Mouse (Mus musculus): ENCODE measurements at regions not wholly inside any gene's neighbourhood (a gene's known extent, or its start where the extent isn't known, plus 50 kb on each side); places are given as distances from the start of the nearest gene placed in this dataset.

- DNase-seq (ENCODE audit: low spot score in 2 of 2), result peak; percentile 6 to 9
Measured at GRCm38 (mm10) chr15:61599734-61600133, 676.9 kb upstream of the A1bg start.

GRCm38 (mm10) chr15:61596318-61596717, 673.5 kb upstream of the A1bg start:
- DNase-seq (ENCODE audit: low spot score in 2 of 2), result no peak

DNA sequence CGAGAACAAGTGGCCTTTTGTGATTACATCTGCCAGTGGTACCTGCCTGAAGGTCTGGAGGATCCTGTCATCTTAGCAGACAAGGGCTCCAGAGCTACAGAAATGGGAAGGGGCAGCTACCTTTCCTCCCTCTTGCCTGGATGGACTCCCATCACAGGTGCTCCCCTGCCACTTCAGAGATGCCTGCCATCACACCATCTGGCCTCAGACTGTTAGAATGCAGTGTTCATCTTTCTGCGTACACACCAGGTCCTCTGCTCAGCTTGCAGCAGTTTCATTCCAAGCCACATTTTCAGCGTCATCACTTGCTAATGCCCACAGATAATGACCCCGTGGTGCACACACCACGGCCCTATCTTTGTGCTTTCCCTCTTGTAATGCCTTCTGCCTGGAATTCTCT, 666.1 kb upstream of the A1bg start:
- DNase-seq (ENCODE audit: low spot score in 2 of 2), result no peak

DNA sequence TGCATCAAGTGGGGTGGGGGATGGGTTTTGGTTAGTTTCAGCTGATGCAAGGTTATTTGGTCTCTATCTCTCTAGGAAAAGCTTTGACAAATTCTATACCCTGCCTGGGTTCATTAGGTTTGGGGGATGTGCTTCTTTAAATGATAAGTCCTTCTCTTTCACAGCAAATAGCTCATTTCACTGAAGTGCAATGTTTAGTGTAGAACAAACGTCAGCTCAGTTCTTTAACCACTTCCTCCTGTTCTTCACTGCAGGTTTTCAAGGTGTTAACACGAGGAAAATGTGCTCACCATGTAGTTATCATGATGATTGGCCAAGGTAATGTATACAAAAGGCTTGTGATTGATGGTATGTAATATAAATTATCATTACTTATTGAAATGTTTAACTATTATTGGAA, 659.5 kb upstream of the A1bg start:
- no peak for DNase-seq (ENCODE audit: low spot score in 2 of 2)

- no peak for DNase-seq (ENCODE audit: low spot score in 2 of 2)
Measured at GRCm38 (mm10) chr15:61563347-61563746, 640.5 kb upstream of the A1bg start.

GRCm38 (mm10) chr15:61562252-61562651, 639.4 kb upstream of the A1bg start:
- no peak for DNase-seq (ENCODE audit: low spot score in 2 of 2)

- DNase-seq (ENCODE audit: low spot score in 2 of 2), result no peak
Measured at GRCm38 (mm10) chr15:61553908-61554307, 631.1 kb upstream of the A1bg start.

- no peak for DNase-seq (ENCODE audit: low spot score in 2 of 2)
Measured at GRCm38 (mm10) chr15:61553081-61553680, 630.4 kb upstream of the A1bg start.

- no peak for DNase-seq (ENCODE audit: low spot score in 2 of 2)
Measured at GRCm38 (mm10) chr15:61551206-61551605, 628.4 kb upstream of the A1bg start.

DNA sequence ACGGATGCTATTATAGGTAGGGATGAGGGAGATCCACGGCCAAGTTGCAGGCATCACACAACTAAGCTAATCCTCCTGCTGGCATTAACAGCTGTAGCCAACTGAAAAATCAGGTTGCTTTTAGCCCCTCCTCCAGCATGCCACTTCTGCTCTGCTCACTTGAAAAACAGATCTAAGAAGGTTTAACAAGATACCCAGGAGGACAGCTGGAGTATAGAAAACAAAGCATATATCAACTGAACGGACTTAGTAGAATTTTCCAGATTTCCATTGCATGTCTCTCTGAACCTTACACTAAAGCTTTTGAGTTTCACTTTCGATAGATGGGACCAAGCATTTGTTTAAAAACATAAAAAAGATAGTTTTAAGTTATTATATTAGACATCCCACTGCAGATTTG, 625.6 kb upstream of the A1bg start:
- no peak for DNase-seq (ENCODE audit: low spot score in 2 of 2)

DNA sequence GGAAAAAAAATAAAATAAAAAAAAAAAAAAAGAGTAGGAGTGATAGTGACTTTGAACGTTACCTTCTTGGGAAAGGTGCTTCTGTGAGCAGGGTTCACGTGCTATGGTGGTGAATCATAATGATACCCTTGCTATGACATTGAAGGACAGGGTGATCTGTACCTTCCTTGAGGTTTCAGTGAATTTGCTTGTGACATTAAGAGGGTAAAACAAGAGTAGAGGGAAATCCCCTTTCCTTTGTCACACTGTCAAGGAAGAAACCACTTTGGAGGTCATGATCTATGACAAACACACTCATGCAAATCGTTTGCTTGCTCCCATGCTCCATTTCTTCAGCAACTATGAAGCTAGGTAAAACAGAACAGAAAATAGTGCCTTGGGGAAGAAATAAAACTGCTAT, 623.8 kb upstream of the A1bg start:
- no peak for DNase-seq (ENCODE audit: low spot score in 2 of 2)

DNA sequence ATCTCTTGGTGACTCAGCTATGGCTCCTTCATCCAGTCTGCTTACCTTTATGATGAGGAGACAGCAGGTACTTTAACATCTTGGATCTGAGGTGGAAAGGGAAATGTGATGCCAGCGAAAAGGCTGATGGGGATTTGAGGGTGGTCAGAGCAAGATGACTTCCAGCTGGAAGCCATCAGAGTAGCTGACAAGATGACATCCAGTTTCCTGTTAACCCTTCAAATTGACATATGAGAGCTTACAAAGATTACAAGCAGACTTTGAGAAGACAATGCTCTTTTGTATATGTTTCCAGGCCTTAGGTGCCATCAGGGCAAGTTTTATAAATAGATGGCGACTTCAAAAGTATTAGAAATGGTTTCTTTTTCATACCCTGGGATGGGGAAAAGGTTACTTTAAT, 621.3 kb upstream of the A1bg start:
- DNase-seq (ENCODE audit: low spot score in 2 of 2), result no peak

GRCm38 (mm10) chr15:61541643-61542042, 618.8 kb upstream of the A1bg start:
- no peak for DNase-seq (ENCODE audit: low spot score in 2 of 2)

DNA sequence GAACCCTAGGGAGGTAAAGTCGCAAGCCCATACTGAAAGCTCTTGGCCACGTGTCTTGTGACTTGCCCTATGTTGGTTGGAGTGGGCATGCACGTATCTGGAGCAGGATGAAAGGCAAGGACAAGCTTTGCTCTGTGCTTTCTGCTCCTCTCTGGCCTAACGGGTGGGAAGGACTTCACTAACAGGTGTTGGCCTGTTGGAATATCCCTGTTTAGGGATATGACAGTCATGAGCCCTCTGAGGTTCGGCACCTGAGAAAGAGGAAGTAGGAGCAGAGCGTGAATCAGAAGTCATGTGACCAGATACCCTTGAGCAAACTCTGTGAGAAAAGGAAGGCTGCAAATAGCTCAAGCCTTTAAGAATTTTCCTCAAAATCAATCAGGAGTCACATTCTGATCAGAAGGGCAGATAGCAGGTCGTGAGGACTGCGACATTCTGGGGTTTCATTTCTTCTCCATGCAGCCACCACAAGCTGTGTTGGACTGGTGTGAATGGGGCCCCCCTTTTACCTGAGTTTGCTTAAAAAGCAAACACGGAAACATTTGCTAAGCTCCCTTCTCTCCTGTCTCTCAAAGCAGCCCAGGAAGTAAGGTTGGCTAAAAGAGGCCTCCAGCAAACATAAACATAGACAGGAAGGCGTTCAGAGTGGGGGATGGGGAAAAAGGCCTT, 618.1 kb upstream of the A1bg start:
- DNase-seq (ENCODE audit: low spot score in 2 of 2), result no peak

GRCm38 (mm10) chr15:61538930-61539329, 616.1 kb upstream of the A1bg start:
- no peak for DNase-seq (ENCODE audit: low spot score in 2 of 2)

- DNase-seq (ENCODE audit: low spot score in 2 of 2), result no peak
Measured at GRCm38 (mm10) chr15:61538169-61538755, 615.5 kb upstream of the A1bg start.

DNA sequence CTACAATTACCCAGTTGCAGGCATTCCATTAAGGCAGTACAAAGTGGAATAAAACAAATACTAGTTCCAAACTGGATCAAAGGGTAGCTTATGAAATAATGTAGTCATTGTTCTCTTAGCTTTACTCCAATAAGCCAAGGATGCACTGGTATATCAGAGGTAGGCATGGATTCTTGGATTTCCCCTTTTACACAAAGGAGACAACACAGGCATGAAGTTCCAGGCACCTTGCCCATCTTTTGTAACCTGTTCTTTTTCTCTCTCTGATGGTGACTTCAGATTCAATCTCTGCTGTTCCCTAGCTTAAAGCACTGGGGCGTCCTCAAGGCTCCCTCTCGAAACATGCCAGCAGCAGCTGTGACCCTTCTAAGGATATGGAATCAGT, 613.5 kb upstream of the A1bg start:
- DNase-seq (ENCODE audit: low spot score in 2 of 2), result no peak

DNA sequence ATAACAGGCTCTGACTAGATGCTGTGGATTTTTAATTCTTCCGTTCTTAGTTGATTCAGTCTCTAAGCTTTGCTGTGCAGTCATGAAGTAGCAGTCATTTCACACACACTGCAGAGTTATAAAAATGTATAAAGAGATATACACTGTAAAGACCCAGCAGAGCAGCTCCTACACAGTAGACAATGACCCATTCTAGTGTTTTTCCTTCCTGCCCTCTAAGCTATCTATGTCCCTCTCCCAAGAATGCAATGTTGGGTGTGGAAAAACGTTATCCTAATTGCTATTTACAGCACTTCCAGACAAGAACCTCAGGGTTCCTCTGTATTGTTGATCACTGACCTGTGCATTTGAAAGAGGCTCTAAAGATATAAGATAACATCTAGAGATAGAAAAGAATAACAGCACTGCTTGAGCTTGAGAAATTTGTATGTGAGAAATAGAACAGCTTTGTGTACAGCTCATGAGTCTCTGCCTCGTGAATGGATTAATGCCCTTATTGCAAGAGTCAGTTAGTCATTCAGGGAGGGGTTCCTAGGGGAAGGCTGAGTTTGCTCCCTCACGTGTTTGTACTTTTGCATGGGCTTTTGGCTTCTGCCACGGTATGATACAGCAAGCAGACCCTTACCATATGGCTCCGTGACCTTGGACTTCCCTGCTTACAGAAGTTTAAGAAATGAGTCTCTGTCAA, 613.0 kb upstream of the A1bg start:
- DNase-seq (ENCODE audit: low spot score in 2 of 2), result no peak

- no peak for DNase-seq (ENCODE audit: low spot score in 2 of 2)
Measured at GRCm38 (mm10) chr15:61535180-61535579, 612.4 kb upstream of the A1bg start.

DNA sequence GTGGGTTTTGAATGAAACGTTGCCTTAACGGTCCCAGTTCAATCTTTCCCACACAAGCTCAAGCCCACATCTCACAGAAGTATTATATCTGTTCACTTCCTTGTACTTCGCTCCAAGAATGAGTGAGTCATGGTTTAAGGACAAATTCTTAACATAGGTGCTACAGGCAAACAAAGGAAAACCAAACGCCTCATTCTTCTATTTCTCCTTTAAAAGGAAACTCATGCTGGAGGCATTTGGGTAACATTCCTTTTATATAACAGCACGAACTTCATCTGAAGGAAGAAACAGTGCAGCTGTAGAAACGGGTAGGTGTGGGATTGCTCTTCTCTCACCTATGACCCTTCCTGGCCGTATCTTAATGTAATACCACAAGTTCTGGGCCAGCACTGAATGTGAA, 610.0 kb upstream of the A1bg start:
- DNase-seq (ENCODE audit: low spot score in 2 of 2), result no peak

- DNase-seq (ENCODE audit: low spot score in 2 of 2), result no peak
Measured at GRCm38 (mm10) chr15:61532040-61532439, 609.2 kb upstream of the A1bg start.

DNA sequence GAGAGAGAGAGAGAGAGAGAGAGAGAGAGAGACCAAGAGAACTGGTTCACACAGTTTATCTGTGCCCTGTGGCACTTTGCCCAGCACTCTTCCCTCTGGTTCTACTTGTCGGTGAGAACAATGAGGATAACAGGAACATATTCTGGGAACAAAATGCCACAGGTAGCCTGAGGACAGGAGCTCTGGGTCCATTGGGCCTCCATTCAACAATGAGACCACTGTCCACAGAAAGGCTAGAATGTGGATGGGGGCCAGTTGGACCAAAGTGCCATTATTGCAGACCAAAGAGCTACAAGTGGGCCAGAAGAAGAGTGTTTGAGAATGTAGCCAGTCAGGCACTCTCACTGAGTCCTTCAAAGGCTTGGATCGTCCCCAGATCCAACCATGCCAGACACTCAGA, 600.2 kb upstream of the A1bg start:
- no peak for DNase-seq (ENCODE audit: low spot score in 2 of 2)

- DNase-seq (ENCODE audit: low spot score in 2 of 2), result no peak
Measured at GRCm38 (mm10) chr15:61517265-61517664, 594.5 kb upstream of the A1bg start.
